Mouse (Mus musculus) CD4-positive, CD25-positive, alpha-beta regulatory T cell, adult 4 months (primary cell): ENCODE results near the gene Retreg1. TPM values are rescaled to one million over a fixed set of nuclear protein-coding genes. Genes with fewer than 3 reads are reported as not detected.

Source experiments
- ATAC-seq: one replicate; pipeline ENCODE4 v1.8.0; 2017
- polyA plus RNA-seq, 2 experiments: library from polyadenylated mRNA; unstranded; fragments of 100-300 nt; shearing (Covaris generic); gene quantifications; one replicate each; pipeline ENCODE4 v1.2.1; 2017

Retreg1 gene
- polyA plus RNA-seq: 10 to 100 TPM; 63.1 to 79.2 TPM

DNA sequence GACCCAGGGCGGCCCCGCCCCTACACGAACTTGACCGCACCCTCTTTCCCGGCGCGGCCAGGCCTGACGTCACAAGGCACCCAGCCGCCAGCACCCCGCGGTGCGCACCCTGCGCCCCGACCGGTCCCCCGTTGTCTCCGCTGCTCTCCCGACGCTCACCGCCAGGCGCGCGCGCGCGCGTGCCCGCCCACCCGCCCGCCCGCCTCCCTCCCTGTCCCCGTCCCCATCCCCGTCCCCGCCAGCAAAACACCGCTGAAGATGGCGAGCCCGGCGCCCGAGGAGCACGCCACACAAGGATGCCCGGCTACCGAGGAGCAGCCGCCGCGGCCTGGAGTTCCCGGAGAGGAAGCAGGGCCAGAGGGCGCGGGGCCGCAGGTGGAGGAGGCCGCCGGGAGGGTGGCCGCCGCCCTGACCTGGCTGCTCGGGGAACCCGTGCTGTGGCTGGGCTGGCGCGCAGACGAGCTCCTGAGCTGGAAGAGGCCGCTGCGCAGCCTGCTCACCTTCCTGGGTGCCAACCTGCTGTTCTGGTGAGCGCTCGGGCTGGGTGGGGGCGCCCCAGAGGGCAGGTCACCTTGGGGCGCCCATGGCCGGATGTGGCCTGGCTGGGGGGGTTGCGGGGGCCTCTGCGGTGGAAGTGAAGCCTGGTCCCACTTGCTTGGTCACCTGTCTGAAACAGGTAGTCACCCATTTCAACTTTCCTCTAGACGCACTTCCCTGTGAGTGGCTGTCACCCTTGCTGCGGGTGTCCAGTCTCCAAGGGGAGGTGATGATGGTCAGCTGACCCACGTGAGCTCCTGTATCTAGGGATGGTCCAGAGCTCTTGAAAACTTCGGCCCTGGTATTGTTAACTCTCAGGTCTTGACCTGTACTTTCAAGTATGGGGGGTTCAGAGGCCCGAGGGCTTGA is at the start of gene Retreg1:
Gene Retreg1 (plus strand): TSS at position 95 of the 906 bp plus-strand sequence.
- ATAC-seq: peak; percentile 82

DNA sequence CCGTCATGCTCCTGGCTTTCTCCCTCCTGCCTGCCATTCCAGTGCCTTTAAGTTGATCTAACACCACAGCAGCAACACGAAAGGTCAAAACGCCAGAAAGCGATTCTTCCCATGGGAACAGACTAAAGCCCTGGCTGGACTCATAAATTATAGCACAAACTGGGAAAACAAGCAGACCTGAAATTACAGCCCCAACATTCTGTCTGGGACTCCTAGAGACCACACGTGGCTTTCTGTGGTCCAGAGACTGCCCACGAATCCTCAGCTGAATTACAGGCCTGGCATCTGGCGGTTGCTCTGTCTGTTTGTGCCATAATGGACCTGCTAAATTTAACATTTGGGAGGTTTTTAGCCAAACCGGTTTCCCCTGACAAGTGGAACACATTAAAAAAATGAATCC is 48.9 kb upstream of the Retreg1 start:
- ATAC-seq: no peak

DNA sequence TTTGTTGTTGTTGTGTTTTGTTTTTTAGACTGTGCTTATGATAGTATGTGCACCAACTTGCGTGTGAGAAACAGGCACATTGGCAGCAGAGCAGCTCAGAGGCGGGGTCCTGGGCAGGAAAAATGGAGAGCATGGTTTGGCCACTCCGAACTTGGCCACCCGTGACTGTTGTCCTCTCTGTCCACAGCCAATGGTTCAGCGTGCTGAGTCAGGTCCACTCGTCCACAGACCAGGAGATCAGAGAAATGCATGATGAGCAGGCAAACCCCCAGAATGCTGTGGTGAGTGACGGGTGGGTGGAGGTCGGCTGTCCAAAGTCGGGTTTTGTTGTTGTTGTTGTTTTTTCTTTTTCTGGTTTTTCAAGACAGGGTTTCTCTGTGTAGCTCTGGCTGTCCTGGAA is 47.5 kb upstream of the Retreg1 start:
- ATAC-seq: no peak

DNA sequence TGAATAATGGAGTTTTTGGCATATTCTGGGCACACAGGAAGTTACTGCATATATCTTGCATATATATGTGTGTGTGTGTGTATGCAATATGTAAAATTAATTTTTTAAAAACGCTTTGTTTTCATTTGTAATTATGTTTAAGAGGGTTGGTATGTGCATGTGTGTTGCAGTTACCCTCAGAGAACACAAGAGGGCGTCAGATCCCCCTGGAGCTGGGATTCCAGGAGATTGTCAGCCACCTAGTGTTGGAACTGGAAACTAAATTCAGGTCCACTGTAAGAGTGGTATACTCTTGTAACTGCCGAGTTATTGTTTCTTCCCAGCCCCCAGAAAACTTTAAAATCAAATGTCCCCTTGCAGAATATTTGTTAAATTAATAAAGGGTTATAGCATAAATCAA is 46.6 kb upstream of the Retreg1 start:
- ATAC-seq: peak; percentile 26

DNA sequence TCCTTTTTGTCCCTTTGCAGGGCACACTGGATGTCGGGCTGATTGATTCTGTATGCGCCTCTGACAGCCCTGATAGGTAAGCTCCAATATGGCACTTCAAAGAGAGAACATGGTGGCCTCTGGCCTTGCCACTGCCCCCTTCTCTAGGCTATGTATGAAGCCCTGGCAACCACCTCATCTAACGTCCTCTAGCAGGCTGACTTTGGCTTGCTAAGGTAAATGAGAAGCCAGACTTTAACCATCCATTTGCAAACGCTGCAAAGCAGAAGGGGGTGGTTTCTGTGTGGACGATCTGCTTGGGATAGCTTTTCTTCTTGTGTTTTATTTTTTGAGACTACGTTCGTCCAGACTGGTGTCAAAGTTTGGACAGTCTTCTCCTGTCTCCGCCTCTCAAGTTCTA is 45.8 kb upstream of the Retreg1 start:
- ATAC-seq: no peak

DNA sequence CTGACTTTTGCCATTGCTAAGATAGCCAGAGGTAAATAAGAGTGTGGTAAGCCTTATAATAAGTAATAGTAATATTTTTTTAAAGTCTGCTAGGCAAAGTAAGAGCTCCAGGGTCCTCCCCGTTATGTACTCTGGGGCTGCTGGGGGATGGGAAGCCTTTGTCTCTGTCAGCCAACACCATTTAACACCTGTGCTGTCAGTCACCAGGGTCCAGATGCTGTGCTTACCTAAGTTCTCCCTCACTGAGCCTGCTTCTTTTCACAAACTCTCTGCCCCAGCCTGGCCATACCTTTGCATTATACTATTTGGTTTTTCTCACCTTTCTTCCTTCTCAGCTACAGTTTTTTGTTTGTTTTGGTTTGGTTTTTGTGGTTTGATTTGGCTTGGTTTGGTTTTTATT is 45.1 kb upstream of the Retreg1 start:
- no peak for ATAC-seq

DNA sequence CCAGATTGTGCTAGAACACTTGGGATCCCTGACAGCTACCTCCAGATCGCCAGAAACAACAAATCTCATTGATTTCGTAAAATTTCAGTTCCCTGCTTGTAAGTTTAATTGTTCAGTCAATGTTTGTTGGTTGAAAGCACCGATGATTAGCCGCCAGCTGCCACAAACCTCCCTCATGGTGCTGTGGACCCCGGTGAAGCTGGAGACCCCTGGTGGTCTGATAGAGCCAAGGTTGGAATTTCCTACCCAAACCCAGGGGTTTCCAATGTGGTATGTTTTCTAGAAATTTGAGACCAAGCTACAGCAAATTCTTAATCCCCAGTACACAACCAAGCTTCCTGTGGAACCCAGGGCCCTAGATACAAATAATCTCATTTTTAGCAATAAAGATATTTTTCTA is 41.3 kb upstream of the Retreg1 start:
- no peak for ATAC-seq

DNA sequence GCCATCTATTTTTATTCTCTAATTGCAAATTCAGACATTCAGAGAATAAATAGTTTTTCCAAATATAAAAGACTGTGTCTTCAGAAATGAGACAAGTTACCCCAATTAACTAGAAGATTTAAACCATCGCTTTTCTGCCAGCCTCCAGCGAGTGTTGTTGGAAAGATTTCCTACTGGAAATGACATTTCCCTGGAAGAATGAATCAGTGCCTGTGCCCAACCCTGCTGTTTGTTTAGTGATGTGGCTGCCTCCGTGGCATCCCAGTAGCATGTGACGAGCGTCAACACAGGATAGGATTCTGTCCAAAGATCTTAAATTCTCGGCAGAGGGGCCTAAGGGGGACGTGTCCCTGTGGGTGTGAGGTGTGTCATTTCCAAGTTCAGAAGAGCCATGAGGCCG is 40.8 kb upstream of the Retreg1 start:
- no peak for ATAC-seq

DNA sequence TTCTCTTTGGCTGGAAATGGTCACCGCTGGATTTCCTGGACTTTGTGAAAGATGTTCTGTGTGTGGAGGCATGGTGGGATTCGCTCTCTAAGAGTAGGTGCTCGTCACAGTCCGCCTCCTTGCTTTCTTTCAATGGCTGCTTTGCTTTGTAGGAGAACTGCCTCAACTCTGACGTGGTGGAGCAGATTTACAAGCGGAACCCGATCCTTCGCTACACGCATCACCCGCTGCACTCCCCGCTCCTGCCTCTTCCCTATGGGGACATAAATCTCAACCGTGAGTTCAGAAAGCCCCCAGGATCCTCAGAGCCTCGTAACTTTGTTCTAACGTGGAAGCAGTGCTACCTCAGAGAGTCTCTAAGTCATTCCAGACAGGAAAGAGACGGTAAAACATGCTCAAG is 39.9 kb upstream of the Retreg1 start:
- no peak for ATAC-seq

DNA sequence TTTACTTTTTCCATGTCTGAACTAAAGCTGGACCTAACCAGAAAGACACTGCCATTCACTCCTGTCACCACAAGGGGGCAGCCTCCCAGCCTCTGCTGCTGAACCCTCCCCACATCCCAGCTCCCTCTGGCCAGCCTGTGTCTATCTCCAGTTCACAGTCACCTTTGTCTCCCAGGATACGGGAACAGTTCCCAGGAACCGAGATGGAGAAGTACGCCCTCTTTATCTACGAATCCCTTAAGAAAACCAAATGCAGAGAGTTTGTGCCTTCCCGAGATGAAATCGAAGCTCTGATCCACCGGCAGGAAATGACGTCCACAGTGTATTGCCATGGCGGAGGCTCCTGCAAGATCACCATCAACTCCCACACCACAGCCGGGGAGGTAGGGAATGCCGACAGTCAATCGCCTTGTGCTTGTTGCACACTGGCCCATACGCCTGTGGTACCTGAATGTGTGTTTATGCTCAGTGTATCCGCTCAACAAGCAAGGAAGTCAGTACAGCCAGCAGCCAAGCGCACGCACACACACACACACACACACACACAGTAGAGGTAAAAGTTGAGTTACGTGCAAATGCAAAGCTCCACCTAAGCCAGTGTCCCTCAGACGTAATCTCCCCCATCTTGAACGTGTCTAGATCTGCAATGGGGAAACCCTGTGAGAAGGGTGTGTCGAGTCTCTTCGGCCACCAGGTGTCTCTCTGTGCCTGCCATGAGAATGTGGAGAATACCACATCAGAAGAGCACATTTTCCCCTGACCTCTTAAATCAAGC is 37.5 kb upstream of the Retreg1 start:
- ATAC-seq: peak; percentile 97

DNA sequence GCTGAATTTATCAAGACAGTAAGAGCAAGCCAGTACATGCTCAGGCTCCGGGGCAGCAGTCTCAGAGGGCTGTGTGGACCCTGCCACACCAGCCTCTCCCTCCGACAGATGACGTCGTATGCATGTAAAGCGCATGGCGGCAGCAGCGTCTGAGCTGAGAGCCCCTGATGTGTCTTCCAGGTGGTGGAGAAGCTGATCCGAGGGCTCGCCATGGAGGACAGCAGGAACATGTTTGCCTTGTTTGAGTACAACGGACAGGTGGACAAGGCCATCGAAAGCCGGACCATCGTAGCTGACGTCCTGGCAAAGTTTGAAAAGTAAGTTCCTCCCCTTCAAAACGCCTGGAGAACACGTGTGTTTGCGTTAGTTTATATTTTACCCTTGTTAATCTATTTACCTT is 36.6 kb upstream of the Retreg1 start:
- no peak for ATAC-seq

DNA sequence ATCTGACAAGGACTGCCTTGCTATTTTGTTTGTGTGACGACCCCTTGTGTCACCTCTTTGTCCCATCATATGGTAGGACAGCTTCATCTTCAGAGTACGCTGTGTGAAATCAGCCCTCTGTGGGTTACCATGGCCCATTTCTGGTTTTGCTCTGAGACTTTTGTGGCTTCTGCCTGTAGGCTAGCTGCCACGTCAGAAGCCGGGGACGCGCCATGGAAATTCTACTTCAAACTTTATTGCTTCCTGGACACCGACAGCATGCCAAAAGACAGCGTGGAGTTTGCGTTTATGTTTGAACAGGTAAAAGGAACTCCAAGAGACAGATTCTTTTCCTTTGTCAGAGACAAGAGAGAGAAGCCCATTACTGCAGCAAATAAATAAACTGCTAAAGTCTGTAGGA is 36.1 kb upstream of the Retreg1 start:
- ATAC-seq: no peak

DNA sequence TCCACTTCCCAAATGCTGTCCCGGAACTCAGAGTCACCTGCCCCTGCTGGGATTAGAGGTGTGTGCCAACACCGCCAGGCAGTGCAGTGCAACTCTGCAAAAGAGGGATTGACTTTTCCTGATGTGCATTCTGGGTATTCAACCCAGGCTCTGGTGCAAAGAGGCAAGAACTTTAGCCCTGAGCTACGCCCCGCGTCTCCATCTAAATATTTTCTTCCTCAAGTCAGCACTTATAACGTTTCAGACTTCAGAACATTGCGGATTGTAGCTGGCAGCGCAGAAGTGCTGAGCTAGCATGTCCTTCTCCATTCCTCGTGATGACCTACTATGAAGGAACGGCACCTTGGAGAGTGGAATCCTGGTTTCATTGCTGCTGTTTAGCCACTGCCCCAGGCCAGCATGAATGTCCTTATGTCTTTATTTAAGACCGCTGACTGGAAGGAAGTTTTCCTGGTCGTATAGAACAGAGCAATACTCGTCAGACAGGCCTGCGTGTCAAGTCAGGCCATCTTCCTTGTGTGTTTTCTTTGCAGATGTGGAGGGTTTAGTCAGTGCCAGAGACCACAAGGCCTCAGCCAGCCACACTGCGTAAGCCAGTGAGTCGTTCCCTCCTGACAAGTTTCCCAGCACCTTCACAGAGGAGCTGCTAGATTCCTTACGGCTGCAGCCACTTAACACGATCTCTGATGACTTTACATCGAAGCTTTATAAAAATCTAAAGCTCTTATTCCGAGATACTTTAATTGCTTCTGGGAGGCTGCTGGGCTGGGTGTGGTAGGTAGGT is 34.1 kb upstream of the Retreg1 start:
- no peak for ATAC-seq

DNA sequence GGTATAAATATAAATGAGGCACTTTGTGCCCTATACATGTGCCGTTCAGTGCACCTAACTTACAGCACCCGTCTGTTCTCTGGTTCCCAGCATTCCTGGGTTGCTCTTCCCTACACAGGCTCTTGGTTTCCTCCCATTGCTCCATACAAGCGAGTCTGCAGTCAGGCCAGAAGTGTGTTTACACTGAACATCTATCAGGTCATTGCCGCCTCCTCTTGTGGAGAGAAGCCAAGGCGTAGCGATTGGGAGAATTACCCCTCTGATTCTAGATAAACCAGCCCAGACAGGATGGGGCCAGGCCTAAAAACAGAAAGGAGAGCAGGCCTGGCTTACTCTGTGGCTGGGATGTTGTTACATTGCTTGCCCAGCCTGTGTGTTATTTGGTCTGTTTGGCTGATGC is 33.3 kb upstream of the Retreg1 start:
- ATAC-seq: no peak

DNA sequence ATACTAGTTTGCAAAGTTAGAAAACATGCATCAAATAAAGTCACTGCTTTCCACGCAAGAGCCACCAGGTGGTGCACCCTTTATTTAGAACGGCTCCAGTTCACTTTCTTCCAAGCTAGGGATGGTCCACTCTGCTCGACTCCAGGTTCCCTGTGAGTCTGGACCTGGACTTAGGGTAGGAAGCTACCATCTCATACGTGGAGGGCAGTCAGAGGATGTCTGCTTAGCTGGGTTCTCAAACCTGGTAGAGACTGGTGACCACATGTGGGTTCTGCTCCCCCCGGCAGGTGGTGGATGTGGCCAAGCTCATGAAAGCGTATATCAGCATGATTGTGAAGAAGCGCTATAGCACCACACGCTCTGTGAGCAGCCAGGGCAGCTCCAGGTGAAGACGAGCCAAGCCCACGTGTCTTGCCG is 31.1 kb upstream of the Retreg1 start:
- peak; percentile 76 for ATAC-seq

DNA sequence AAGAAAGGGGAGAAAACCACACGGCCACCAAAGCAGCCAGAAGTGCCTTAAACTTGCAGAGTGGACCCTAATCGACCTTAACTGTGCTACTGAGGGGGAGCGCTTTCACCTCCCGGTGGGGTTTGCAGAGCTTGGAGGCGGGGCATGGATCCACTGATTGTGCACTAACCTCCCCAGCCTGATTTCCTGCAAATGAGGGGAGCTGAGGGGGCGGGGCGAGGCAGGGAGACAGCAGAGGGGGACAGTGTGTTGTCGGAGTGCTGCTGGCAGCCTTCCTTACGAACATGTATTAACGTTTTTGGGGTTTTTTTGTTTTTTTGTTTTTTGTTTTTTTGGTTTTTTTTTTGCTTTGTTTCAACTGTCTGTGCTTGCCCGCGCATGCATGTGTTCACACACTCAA is 30.5 kb upstream of the Retreg1 start:
- ATAC-seq: peak; percentile 52

DNA sequence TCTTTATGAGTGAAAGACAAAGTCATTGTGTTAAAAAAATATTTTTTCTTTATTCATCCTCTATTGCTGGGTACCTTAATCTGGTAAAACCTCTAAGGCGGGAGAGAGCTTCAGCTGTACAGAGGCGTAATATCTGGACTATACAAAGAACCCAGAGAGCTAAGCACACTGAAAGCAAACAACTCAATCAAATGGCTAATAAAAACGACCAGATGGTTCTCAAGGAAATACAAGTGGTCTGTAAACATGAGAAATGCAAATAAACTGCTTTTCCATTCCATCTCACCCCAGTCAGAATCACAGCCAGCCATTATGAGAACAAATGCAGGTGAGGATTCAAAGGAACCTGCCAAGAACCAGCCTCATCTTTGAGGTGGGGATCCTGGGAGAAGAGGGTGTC is 28.4 kb upstream of the Retreg1 start:
- ATAC-seq: no peak

DNA sequence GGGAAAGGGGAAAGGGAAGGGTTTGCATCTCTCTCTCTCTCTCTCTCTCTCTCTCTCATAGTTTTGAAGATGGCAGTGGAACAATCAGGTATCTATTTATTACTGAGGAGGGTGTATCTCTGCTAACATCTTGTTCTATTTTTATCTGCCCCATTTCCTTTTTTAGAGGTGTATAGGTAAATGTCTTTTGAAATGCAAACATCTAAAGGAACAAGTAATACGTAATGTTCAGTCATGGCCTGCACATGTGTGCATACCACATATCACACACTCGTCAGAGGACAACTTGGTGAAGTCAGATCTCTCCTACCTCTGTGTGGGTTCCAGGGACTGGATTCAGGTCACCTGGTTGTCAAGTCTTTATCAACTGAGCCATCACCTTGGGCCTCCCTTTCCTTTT is 25.8 kb upstream of the Retreg1 start:
- peak; percentile 77 for ATAC-seq

DNA sequence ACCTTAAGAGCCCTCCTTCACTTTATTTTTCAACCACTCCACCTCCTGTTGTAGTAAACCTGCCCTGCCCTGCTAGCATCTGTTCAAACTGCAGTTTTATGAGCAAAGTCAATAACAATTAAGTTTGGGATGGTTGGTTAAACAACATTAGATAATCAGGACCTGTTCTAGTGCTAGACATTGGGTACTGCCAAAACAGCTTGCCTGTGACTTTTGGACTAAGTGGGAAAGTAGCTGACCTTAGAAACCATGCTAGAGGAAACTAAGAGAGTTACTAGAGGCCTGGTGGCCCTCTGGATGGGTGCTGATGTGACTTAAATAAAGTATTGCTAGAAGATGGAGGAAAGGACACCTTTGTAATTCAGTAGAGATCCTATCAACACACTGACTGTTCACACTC is 21.0 kb upstream of the Retreg1 start:
- no peak for ATAC-seq

DNA sequence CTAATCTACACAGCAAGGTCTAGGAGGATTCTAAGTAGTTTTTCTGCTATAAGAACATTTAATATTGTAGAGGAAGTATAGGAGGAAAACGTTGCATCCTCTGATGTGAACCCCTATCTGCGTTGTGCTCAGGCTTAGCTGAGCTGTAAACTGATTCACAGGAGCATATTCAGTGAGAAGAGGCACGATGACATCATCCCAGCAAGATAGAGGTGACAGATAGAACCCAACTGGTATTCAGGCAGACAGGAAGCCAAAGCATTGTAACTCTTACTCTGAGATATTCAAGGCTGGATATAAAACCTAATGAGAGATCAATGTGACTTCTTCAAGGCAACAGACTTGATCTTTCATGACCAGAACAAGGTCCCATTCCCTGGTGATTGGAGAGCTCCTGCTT is 20.3 kb upstream of the Retreg1 start:
- peak; percentile 88 for ATAC-seq

DNA sequence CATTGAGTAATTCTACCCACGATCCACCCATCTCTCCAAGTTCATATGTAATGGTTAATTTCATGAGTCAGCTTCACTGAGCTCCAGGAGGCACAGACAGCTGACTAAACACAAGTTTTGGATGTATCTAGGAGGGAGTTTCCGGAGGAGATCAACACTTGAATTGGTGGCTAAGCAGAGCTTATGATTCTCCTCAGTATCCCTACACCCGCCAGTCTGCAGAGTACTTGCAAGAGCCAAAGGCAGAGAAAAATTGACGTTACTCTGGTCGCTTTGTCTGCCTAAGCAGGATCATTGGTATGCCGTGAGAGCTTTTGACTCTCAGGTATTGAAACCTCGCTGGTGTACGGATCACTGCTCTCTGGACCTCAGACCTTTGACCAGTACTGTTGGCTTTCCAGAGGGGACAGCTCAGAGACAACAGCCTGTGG is 16.4 kb upstream of the Retreg1 start:
- ATAC-seq: no peak

DNA sequence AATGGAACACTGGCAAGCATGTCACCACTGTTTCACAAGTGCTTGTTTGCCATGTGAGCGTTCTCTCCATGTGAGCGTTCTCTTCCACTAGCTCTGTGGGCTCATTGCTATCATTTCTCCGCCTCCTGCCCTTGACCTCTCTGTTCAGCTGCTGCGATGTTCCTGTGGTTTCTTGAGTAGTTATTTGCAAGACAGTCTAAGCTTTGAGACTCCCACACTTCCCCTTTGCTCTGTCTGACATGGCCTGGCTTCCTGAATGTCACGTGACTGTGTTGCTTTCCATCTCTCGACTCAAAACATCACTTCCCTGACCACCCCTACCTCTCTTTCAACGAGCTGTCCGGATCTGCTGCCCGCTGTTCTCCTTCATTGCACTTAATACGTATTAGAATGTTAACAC is 14.5 kb upstream of the Retreg1 start:
- peak; percentile 89 for ATAC-seq

DNA sequence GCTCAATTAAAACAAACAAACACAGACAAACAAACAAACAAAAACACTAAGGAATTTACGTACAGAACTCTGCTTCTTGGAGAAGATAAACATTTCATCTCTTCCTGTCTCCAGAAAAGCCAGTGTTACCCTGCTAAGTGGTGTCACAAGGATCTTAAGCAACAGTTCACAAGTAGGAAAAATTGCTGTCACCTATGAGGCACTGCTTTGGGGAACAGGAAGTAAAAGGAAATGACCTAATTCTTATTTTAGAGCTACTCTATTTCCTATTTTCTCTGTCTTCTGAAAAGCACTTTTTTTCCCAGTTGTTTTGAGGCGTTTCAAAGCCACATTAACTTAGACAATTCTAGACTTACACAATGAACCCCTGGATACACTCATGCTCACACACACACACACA is 12.6 kb upstream of the Retreg1 start:
- peak; percentile 49 for ATAC-seq
